In genomic region chr16:37009262-37009661, GRCm38 (mm10) we compare ENCODE assay signal across 26 mouse cellular contexts. TPM values are rescaled to one million over a fixed set of nuclear protein-coding genes. Genes with fewer than 3 reads are reported as not detected.
"Had no signal": no experiment of that assay in that cellular context is flagged by ENCODE, and none has a peak within 500 bp of the region (broad histone marks: within the 10 kb centered on the region; RNA-seq: fewer than 3 reads in every experiment).

No protein-coding gene starts in this region.

- H3K27ac ChIP-seq: heart, embryonic 10.5 days; hindbrain, embryonic 10.5 days; hindbrain, embryonic 12.5 days; hindbrain, embryonic 14.5 days; intestine, embryonic 15.5 days; layer of hippocampus, adult 2 months; left cerebral cortex, adult 2 months; limb, embryonic 10.5 days; limb, embryonic 12.5 days; liver, embryonic 12.5 days; liver, embryonic 14.5 days had no signal

- H3K36me3 ChIP-seq: heart, embryonic 10.5 days; heart, embryonic 12.5 days; hindbrain, embryonic 12.5 days; intestine, embryonic 15.5 days had no signal

- H3K4me3 ChIP-seq: heart, embryonic 10.5 days; heart, embryonic 12.5 days; hindbrain, embryonic 10.5 days; hindbrain, embryonic 12.5 days; intestine, embryonic 15.5 days; layer of hippocampus, adult 2 months; left cerebral cortex, adult 2 months; limb, embryonic 10.5 days; limb, embryonic 12.5 days; liver, embryonic 12.5 days had no signal

- H3K9ac ChIP-seq: heart, embryonic 12.5 days; hindbrain, embryonic 12.5 days; hindbrain, embryonic 14.5 days; intestine, embryonic 15.5 days; limb, embryonic 12.5 days; liver, embryonic 12.5 days; liver, embryonic 14.5 days had no signal

- DNase-seq: gastrocnemius, postnatal 14 days; gastrocnemius, postnatal 36 days; heart, adult 18-20 months; heart, postnatal 10 days; heart, postnatal 4 days; kidney, adult 18-20 months; kidney, adult 8-10 months; kidney, postnatal 10 days; kidney, postnatal 25 days; kidney, postnatal 4 days; lung, adult 18-20 months had no signal

- H3K27me3 ChIP-seq: heart, embryonic 12.5 days; hindbrain, embryonic 12.5 days; intestine, embryonic 15.5 days; limb, embryonic 12.5 days; liver, embryonic 12.5 days had no signal

- ATAC-seq: hindbrain, embryonic 16.5 days; intestine, embryonic 15.5 days; intestine, postnatal 0 days; liver, embryonic 12.5 days had no signal

- H3K4me1 ChIP-seq: intestine, embryonic 15.5 days had no signal

- H3K9me3 ChIP-seq: heart, embryonic 10.5 days; heart, embryonic 12.5 days; hindbrain, embryonic 10.5 days; hindbrain, embryonic 12.5 days; intestine, embryonic 15.5 days; limb, embryonic 10.5 days; limb, embryonic 12.5 days; liver, embryonic 12.5 days had no signal

RNA-seq across cellular contexts. Expression of gene Fbxo40, which starts 19.0 kb away (rescaled TPM):
- total RNA-seq: layer of hippocampus, adult 2 months; layer of hippocampus, postnatal 25 days had no signal
- polyA plus RNA-seq: hindbrain, embryonic 10.5 days; intestine, embryonic 15.5 days had no signal
